Mouse (Mus musculus): ENCODE measurements around the gene Glul.

Glul gene

DNA sequence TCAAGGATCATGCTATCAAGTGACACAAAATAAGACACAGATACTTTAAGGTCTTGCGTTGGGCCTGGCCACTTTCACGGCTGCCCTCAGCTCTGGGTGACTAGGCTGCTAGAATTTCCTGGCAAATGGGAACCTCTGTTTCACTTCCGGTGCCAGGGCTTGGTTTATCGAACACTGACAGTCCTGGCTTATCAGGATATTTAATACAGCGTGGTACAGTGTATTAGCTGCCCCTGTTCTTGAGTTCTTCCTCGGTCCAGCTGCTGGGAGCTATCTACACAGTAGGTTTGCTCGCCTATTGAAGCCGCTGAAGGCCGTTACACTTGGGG is 10.2 kb downstream of the Glul start:
- DNase-seq = no peak

DNA sequence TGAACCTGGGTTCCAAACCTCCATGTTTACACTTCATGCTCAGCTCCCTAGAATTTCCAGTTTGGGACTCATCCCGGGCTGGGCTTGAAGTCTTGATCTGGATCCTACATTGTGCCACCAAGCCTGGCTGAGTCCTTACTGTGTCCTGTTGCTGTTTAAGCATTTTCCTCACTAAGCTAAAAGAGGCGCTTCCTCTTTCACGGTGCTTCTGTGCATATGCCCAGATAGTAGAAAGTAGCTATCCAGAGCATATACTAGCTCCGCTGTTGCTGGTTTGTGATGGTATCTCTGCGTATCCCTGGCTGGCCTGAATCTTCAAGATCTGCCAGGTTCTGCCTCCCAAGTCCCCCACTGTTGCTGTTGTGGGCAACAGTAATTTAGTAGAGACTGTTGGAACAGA is 10.7 kb downstream of the Glul start:
- no peak for DNase-seq

DNA sequence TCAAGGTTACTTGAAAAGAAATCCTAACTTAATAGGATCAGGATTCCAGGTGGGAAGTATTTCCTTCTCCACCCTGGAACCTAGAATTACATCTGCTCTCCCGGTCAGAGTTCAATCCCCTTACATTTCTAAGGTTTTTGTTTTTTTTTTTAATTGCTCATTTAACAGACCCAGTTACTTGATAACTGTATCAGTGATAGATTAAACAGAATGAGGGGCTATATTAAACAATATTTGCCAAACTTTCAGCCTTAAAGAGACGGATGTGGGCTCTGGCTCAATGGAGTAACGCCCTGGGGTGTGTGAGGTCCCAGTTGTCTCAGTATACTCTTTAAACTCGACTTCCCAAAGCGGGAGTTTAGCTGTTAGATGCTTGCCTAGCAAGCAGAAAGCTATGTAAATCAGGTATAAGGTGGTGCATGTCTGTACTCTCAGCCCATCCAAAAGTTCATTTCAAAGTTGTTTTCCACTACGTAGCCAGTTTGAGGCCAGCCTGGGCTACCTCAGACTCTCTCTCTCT is 11.6 kb downstream of the Glul start:
- no peak for DNase-seq

DNA sequence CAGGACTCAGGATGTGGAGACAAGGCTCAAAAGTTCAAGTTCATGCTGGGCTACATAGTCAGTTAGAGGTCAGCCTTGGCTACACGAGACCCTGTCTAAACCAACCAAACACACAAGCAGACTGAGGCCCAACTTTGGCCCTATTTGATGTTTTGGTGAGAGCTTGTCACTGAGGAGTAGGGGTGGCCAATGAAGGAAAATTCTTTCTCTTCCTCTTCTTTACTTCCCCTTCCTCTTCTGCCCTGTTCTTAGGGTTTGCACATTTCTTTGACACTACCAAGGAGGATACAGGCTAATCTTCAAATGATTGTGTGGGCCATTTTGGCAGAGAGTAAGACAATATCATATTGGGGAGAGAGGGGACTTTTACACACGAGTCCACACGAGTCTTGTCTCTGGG is 14.1 kb downstream of the Glul start:
- DNase-seq = no peak

DNA sequence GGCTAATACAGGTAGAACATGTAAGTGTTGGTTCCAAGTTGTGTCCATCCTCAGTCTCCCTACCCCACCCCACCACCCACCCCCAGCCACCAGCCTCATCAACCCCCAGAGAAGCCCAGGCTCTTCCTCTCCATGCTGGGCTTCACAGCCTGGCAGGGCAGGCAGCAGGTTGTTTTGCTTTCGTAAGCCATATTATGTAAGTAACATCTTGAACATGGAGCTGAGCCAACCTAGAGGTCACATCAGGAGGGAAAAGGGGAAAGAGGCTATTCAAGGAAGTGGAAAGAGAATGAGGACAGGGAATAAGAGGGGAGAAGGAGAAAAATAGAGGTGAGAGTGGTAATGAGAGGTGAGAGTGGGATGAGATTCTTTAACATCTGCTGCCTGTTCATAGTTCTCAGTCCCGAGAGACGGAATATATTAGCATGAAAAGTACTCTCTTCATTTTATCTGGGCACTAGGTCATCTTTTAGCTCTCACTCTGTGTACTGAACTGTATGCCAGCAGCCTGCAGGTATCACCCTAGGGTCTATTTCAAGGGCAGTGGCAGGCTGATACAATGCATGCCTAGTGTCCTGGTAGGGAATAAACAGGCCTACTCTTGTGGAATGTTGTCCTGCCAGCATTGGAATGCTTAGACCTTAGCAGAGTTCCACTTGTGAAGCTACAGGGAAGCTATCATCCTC is 18.9 kb downstream of the Glul start:
- DNase-seq = no peak

DNA sequence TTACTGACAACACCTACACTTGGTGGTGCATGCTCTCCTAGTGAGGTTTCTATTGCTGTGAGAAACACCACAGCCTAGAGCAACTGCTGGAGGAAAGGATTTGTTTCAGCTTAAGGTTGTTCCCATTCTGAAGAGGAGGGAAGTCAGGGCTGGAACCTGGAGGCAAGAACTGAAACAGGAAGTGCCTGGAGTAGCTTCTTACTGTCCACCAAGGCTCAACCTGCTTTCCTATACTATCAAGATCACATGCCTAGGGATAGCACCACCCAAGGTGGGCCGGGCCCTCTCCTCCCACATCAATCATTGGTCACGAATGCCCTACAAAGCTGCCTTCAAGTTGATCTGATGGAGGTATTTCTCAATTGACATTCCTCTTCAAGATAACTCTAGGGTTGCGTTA is 21.9 kb downstream of the Glul start:
- DNase-seq = no peak

DNA sequence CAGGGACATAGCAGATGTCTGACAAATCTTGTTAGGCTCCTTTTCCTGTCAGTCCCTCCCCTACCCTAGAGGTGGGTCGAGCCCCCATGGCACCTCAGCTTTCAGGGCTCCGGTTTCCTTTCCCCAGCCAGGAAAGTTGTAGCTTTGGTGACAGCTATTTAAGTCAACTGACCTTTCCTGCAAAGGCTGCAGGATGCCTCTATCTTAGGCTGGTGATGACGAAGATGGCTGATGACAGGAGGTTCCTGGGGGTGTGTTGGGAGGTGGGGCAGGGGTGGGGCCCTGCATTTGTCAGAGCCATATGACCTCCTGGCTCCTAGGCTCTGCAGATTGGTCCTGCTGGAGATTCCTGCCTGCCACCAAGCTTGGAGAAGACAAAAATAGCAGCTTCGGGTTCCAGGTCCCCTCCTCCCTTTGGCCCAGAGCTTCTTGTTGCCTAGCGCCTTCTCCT is 22.9 kb downstream of the Glul start:
- no peak for DNase-seq

DNA sequence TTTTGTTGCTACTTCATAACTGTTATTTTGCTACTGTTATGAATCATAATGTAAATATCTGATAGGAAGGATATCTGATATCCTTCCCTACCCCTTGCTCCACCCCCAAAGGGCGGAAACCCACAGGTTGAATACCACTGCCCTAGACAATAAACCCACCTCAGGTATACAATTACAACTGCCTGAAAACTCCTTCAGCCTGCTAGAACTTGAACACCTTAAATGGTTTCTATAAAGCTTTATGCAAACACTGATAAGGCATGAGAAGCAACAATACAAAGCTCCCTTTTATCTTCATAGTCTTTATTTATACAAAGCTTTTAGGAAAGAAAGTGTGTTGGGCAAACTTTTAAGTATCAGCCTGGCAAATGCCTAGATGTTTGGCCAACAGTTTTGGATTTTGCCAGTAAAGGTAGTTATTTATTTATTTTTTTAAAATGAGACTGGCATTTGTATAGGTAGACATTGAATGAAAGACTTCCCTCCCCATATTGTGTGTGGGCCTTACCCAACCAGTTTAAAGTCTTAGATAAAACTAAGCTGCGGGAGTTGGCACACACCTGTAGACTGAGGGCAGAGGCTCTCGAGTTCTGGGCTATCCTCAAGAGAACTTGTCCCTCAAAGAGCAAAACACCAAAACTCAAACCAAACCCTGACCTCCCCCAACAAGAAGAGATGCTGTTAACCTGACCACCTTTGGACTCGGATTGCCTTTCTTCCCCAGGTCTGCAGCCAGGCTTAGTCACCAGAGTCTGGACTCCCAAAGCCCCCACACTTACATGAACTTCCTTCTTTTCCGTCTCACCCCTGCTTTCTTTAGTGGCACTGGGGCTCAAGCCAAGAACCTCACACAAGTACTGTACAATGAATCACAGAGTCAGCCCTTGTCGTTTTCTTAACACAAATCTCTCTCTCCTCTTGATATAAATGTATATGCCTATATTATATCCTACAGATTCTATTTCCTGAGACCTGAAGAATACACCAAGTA is 24.9 kb downstream of the Glul start:
- no peak for DNase-seq

DNA sequence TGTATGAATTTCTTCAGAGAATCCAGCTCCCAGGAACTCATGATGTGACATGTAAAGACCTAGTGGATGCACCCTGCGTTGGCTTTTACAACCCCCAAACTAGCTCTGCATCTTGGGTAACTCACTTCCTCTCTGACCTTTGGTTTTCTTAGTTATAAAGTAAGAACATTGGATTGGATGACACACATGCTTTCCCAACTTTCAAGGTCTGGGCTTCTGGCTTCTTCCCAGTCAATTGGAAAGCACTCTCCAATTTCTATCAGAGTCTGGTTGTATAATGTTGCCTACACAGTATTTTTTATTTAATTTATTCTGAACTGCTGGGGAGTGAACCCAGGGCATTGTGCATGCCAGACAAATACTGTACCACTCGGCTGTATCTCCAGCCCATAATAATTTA is 30.7 kb downstream of the Glul start:
- DNase-seq = no peak

DNA sequence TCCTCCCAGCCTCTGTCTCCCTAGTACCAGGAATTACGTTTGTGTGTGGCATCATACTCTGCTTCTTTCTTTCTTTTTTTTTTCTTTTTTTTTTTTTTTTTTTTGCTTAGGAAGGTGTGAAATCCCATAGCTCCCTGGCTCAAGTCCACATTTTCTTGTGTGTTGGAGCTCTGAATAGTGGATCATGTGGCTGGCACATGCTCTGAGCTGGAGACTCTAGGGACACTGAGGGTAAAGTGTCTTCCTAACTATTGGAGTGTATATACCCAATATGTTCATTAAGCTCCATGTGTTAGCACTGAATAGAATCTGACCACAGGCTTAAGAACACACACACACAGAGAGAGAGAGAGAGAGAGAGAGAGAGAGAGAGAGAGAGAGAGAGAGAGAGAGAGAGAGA is 34.0 kb downstream of the Glul start:
- no peak for DNase-seq

DNA sequence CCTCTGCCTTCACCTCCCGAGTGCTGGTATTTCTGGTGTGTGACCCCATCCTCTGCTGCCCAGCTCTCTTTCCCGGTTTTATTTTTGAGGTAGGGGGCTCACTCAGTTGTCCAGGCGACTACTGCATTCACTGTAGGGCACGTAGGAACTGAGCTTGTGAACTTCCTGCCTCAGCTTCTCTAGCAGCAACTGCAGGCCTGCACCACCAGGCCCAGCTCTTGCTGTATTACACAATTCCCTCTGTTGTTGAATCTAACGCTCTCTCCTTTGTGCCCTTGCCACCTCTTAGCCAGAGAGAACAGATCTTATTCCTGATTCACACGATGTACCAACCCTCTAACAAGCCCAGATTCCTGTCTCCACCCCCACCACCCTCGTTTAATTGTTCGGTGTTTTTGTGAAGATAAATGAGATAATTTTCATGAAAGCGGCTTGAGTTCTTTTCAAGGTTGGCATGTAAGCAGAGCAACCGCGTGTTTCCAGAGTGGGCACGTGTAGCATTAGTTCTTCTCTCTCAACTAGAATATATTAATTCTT is 36.2 kb downstream of the Glul start:
- DNase-seq = no peak

DNA sequence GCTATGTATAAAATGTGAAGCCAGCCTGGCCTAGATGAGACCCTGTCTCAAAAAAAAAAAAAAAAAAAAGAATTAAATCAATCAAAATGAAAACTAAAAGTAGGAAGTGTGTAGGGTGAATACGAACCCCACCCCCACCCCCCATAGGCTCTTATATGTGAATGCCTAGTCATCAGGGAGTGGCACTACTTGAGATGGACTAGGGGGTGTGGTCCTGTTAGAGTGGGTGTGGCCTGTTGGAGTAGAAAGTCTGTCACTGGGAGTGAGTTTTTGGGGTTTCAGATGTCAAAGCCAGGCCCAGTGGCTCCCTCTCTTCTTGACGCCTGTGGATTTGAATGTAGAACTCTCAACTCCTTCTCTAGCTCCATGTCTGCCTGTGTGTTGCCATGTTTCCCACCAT is 37.3 kb downstream of the Glul start:
- DNase-seq = no peak

DNA sequence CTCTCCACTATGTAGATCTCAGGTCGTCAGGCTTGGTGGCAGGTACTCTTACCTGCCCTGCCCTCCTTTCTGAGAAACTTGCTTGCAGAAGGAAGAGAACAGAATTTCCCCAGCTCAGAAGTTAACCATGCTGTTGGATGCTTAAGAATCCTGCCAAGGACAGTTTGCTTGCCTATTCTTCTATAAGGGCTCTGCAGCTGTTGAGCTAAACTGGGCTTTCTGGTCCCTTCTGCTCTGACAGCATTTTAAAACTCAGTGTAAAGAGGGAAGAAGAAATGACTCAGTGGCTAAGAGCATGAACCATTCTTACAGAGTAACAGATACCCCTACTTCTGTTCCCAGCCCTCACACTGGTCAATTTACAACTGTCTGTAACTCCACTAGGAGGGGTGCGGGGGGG is 41.2 kb downstream of the Glul start:
- DNase-seq = no peak

DNA sequence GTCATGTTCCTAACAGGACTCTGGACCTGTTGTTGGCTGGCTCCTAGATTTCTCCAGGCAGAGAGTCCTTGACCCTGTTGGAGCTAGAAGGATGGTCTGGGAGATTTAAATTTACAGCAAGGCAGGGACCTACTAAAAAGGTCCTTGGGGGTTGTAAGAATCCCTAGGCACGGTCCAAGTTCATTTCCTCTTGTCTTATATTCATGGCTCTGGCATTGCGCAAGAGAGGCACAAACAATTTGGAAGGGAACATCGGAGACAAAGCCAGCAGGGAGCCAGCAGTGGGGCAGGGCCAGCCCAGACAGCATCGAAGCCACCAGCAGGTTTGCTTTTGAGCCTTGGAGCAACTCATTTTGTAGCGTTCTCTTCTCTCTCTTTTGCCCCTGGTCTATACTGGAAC is 45.4 kb downstream of the Glul start:
- DNase-seq = no peak

DNA sequence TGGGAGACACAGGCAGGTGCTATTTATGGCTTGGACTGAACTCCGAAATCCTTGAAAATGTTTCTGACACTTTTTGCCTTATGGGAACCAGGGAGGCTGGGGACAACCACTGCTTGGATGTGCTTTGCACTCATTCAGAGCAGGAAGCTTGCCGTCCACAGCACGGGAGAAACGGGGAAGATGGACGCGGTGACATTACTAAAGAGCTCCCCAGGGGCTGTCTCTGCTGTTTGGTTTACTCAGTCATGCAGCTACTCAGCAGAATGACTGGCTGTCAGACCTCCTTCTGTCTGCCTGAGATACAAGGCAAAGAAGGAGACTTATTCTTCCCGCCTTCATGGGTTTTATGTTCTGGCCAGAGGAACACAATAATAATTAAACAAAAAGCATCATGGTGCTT is 47.2 kb downstream of the Glul start:
- DNase-seq = no peak

DNA sequence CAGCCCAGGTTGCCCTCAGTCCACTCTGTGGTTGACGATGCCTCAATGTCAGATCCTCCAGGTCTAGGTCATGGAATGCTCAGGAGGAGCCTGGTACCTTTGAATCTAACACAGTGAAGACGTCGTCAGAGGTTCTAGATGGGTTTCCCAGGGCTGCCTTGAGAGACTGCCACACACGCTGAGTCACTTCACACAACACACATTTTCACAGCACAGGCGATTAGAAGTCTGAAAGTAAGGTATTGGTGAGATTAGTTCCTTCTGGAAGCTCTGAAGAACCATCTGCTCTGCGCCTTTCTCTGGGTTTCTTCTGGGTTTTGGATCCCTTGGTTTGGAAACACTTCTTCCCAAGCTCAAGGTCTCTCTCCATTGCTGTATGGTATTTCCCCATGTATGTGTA is 48.1 kb downstream of the Glul start:
- no peak for DNase-seq

DNA sequence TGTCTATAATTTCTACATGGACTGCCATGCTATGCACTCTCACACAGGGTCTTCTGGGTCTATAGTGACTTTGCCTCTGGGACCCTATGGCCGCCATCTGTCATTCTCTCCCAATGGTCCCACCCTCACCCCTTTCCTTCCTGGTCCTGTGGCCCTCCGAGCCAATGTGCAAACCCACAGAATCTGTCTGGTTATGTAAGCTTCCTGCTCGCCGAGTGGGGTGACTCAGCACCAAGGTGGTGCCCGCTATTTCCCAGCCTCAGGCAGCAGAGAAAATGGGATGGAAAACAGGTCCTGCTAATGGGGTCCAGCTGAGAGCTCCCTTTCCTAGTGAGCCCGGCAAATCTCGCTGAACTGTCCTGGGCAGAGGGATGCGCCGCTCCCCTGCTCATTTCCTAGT is 53.5 kb downstream of the Glul start:
- no peak for DNase-seq

DNA sequence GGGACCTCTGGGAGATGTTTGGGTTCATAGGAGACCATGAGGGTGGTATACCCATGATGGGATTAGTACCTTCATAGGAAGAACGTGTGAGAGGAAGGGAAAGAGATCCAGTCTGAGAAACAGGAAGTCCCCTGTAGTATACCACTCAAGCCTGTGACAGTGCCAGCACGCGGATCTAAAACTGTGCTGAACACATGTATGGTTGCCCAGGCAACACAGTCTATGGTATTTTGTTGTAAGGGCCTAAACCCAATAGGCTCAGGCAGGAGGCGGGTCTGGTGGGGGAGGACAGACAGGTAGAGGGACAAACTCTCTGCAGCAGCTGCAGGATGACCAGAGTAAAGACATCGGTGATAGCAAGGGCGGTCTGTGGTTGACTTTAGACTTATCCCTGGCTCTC is 54.1 kb downstream of the Glul start:
- no peak for DNase-seq

DNA sequence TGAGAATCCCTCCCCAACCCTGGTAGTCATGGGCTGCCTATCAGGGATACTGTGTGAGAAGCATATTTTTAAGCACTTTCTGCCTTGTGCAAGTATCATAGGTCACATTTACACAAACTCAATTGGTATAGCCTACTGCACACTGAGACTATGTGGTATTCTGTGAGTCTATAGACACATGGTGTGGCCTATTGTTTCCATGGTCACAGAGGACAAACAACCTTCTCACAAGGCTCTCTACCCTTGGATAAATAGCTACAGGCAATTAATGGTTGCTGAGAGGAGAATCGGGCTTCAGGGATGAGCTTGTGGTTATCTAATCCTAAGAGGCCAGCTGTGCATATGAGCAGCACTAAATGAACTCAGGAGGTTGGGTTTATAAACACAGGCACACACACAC is 58.1 kb downstream of the Glul start:
- DNase-seq = no peak

All from thymus, postnatal 4 days (tissue).